Mouse (Mus musculus) kidney, postnatal 0 days (tissue): ENCODE data around the gene Pak3. TPM values are rescaled to one million over a fixed set of nuclear protein-coding genes. Genes with fewer than 3 reads are reported as not detected.
A peak's percentile ranks its signal among the peaks of the same experiment; 100 is the strongest.

Experiments
- ATAC-seq: fragments of 200-750 bp; cut with Nextera tagmentation; replicated peaks from 2 replicates; pipeline ENCODE4 v1.8.0; 2017; ENCODE audit warnings: low read depth, moderate number of reproducible peaks, moderate TSS enrichment, moderate library complexity; ENCODE audit not compliant: low FRiP score
- DNase-seq: peaks from one replicate; pipeline ENCODE4 v3.0.0-alpha.2; 2016; ENCODE audit warnings: low spot score
- H3K27ac ChIP-seq: fragments of 300-500 bp; sonication (generic); 2 replicates; pipeline ENCODE4 v1.5.1; 2014; ENCODE audit warnings: mild to moderate bottlenecking
- H3K27me3 ChIP-seq: fragments of 300-500 bp; sonication (generic); 2 replicates; pipeline ENCODE4 v1.6.1; 2014; ENCODE audit warnings: low read length, mixed read lengths; ENCODE audit not compliant: insufficient read depth
- H3K36me3 ChIP-seq: fragments of 300-500 bp; sonication (generic); 2 replicates; pipeline ENCODE4 v1.6.1; 2014; ENCODE audit warnings: low read length, mixed read lengths; ENCODE audit not compliant: insufficient read depth
- H3K4me1 ChIP-seq: fragments of 300-500 bp; sonication (generic); replicated peaks from 2 replicates; pipeline ENCODE4 v1.6.1; 2014; ENCODE audit warnings: antibody characterized with exemption, low read length, mixed read lengths; ENCODE audit not compliant: insufficient read depth
- H3K4me2 ChIP-seq: fragments of 300-500 bp; sonication (generic); 2 replicates; pipeline ENCODE4 v1.6.1; 2014; ENCODE audit warnings: mild to moderate bottlenecking, low read length, moderate library complexity, mixed read lengths
- H3K4me3 ChIP-seq: fragments of 300-500 bp; sonication (generic); replicated peaks from 2 replicates; pipeline ENCODE4 v1.5.1; 2014; ENCODE audit warnings: low read depth, low read length
- H3K9ac ChIP-seq: fragments of 300-500 bp; sonication (generic); 2 replicates; pipeline ENCODE4 v1.6.1; 2014; ENCODE audit warnings: low read depth, low read length
- H3K9me3 ChIP-seq: fragments of 300-500 bp; sonication (generic); replicated peaks from 2 replicates; pipeline ENCODE4 v1.6.1; 2016; ENCODE audit warnings: low read length, inconsistent platforms, mixed read lengths
- CTCF ChIP-seq: IDR thresholded peaks from 2 replicates; pipeline ENCODE4 v1.5.1; 2016; ENCODE audit warnings: antibody characterized with exemption, low read depth, mild to moderate bottlenecking, moderate library complexity
- WGBS: fragments of 180-500 bp; shearing (Covaris S2); extraction: QIAGEN DNeasy Blood & Tissue Kit; methylation state at CpG from one replicate; pipeline ENCODE4 v1.1.7; 2014; 5-methylcytosine and 5-hydroxymethylcytosine counted together
- polyA plus RNA-seq: library from polyadenylated mRNA; unstranded; fragments of >200 nt; fragmentation: Nextera tagmentation; extraction: Ambion mirVana; gene quantifications from 2 replicates; pipeline ENCODE4 v1.2.1, GENCODE M21; 2015

The Pak3 gene
- polyA plus RNA-seq, 1 experiment from 2014 or later = 2.1 TPM

DNA sequence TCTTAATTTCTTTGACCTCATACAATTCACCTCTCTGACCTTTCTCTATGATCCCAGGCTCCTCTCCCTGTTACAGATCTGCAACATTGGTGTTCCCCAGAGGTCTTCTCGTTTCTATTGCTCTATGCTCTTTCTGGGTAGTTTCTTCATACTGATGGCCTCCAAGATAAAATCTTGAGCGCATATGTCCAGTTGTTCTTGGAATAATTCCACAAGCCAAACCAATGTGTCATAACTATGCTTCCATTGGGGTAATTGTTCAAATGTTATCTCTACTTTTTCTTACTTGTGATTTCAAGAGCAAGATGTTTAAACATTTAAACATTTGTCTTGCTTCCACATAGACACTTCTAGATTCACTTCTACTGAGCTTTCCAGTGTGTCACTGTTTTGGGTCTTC is 160.2 kb downstream of the Pak3 start:
- H3K4me1 ChIP-seq = no peaks in the 10 kb centered on the region
- WGBS = 73% methylated on average over 2 of the region's 2 CpGs
- H3K27me3 ChIP-seq = no peaks in the 10 kb centered on the region
- H3K4me2 ChIP-seq = no peak overlapping the region
- ATAC-seq (no peak), DNase-seq (no peak)
- no peaks in the 10 kb centered on the region for H3K36me3 ChIP-seq
- no peak overlapping the region for H3K27ac ChIP-seq
- no peaks in the 10 kb centered on the region for H3K9me3 ChIP-seq
- no peak overlapping the region for H3K4me3 ChIP-seq
- no peak for TF ChIP-seq CTCF
- no peak overlapping the region for H3K9ac ChIP-seq

DNA sequence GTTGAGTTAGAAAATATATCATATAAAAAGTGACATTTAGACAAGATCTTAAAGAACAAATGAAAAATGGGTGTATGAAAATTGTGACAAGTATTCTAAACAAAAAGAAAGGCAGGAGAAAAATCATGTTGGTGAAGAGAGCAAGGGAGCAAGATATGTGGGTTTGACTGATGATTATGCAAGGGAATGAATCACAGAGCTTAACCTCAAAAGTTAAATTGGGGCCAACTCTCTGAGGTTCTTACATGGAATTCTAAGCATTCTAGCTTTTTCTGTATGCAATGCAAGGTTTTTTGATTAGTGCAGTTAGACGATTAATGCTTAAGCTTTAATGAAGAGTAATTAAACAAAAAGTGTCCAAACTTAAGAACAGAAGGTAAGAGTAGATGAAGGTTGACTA is 203.9 kb downstream of the Pak3 start:
- DNase-seq (no peak), ATAC-seq (no peak)
- Histone ChIP-seq H3K4me1 (no peaks in the 10 kb centered on the region), H3K4me3 (no peak overlapping the region), H3K4me2 (no peak overlapping the region), H3K27ac (no peak overlapping the region), H3K27me3 (no peaks in the 10 kb centered on the region), H3K9me3 (no peaks in the 10 kb centered on the region), H3K9ac (no peak overlapping the region), H3K36me3 (no peaks in the 10 kb centered on the region)
- no peak for TF ChIP-seq CTCF
- WGBS = 78% methylated on average over 1 of the region's 1 CpGs

DNA sequence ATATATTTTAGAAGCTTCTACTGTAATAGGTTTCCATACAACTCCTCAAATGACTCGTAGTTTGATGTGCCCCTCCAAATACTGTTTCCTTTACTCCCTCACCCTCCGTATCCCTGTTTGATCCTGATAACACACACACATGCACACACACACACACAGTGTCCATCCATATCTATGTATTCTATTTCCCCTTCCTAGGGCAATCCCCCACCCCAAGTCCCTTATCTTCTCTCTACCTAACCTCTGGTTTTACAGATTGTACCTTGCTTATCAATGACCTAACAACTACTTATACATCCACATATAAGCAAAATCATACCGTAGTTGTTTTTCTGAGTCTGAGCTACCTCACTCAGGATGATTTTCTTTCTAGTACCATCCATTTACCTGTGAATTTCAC is 207.0 kb downstream of the Pak3 start:
- Histone ChIP-seq H3K36me3 (no peaks in the 10 kb centered on the region), H3K27ac (no peak overlapping the region), H3K4me3 (no peak overlapping the region), H3K4me2 (no peak overlapping the region), H3K9ac (no peak overlapping the region), H3K9me3 (no peaks in the 10 kb centered on the region), H3K4me1 (no peaks in the 10 kb centered on the region), H3K27me3 (no peaks in the 10 kb centered on the region)
- WGBS = 92% methylated on average over 3 of the region's 3 CpGs
- no peak for TF ChIP-seq CTCF
- ATAC-seq (no peak), DNase-seq (no peak)

DNA sequence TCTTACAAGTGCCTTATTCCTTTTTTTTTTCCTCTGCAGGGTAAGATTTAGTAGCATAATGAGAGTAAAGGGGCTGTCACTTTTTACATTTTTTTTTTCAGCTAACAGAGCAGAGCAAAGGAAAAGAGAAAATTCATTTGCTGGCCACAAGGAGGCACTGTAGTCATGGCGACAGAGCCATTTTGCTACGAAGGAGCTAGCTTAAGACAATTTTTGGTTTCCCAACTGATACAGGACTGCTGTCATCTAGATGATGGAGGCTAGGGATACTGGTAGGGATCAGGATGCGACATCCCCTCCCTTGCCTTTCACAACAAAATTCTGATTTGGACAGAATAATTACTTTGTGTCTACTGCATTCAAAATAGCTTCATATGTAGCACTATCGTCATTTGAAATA is 217.6 kb downstream of the Pak3 start:
- no peaks in the 10 kb centered on the region for H3K9me3 ChIP-seq
- peak; percentile 45 for DNase-seq
- H3K4me2 ChIP-seq = no peak overlapping the region
- H3K4me3 ChIP-seq = no peak overlapping the region
- ATAC-seq = no peak
- TF ChIP-seq CTCF = peak; percentile 67
- H3K36me3 ChIP-seq = no peaks in the 10 kb centered on the region
- 40% methylated on average over 4 of the region's 4 CpGs for WGBS
- no peak overlapping the region for H3K27ac ChIP-seq
- H3K4me1 ChIP-seq = no peaks in the 10 kb centered on the region
- H3K9ac ChIP-seq = no peak overlapping the region
- no peaks in the 10 kb centered on the region for H3K27me3 ChIP-seq

DNA sequence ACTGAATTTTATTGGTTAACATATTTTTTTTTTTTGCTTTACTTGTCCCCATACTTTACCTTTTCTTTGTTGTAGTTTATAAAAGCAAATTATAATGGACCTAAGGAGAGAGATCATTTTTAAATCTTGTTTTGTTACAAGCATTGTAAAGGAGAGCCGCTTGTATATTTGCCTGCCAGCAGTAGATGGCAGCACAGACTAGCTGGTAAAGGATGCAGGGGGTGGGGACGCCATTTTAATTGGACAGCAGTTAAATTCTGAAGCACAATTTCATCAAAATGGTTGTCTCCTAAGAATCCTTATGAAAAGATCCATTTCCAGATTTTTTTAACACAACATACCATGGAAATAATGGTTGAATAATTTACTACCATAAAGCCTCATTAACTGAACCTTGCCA is 220.8 kb downstream of the Pak3 start:
- no peak overlapping the region for H3K4me3 ChIP-seq
- peak; percentile 75 for TF ChIP-seq CTCF
- H3K36me3 ChIP-seq = no peaks in the 10 kb centered on the region
- H3K27ac ChIP-seq = no peak overlapping the region
- DNase-seq (peak; percentile 81), ATAC-seq (no peak)
- H3K4me1 ChIP-seq = no peaks in the 10 kb centered on the region
- H3K9me3 ChIP-seq = no peaks in the 10 kb centered on the region
- no peak overlapping the region for H3K4me2 ChIP-seq
- H3K9ac ChIP-seq = no peak overlapping the region
- no peaks in the 10 kb centered on the region for H3K27me3 ChIP-seq
- WGBS = 14% methylated on average over 2 of the region's 2 CpGs

DNA sequence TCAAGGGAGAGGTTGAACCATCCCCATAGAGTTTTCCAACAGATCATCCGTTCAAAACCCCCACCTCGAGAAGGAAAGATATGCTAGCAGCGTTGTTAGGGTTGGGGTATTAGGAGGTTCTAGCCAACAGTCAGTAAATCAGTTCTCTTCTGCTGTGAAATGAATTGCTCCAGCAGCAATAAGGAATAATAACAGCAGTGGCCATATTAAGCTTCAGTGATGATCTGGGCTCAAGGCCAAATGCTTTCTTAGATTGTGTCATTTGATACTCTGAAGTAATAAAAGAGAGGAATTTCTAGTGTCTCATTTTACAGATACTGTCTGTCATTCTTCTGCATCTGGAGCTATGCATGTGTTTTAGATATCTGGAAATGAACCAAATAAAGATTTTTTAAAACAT is 244.2 kb downstream of the Pak3 start:
- DNase-seq (peak; percentile 25), ATAC-seq (no peak)
- Histone ChIP-seq H3K4me1 (no peaks in the 10 kb centered on the region), H3K9me3 (no peaks in the 10 kb centered on the region), H3K36me3 (no peaks in the 10 kb centered on the region), H3K9ac (no peak overlapping the region), H3K27me3 (no peaks in the 10 kb centered on the region), H3K4me2 (no peak overlapping the region), H3K27ac (no peak overlapping the region), H3K4me3 (no peak overlapping the region)
- 66% methylated on average over 3 of the region's 3 CpGs for WGBS
- TF ChIP-seq CTCF = no peak

DNA sequence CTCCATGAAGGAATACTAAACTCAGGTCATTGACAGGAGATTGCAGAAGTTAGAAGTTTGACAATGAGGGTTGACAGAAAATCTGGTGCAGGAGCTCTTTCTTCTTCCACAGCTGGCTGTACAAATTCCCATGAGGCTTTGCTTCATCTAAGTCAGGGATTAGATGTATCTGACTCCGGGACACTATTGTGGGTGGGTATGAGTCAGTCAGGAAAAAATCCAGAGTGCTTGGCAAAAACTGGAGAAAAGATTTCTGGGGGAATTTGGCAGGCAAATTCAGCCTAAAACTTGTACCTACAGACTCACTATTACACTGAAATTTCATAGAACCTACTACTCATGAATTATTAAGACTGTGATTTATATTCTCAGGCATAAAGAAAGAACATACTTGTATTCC is 297.6 kb downstream of the Pak3 start:
- 86% methylated on average over 1 of the region's 1 CpGs for WGBS
- H3K27ac ChIP-seq = no peak overlapping the region
- H3K9ac ChIP-seq = no peak overlapping the region
- H3K9me3 ChIP-seq = no peaks in the 10 kb centered on the region
- H3K27me3 ChIP-seq = no peaks in the 10 kb centered on the region
- H3K4me2 ChIP-seq = no peak overlapping the region
- DNase-seq = no peak
- no peaks in the 10 kb centered on the region for H3K36me3 ChIP-seq
- TF ChIP-seq CTCF = no peak
- ATAC-seq = no peak
- H3K4me1 ChIP-seq = no peaks in the 10 kb centered on the region
- H3K4me3 ChIP-seq = no peak overlapping the region
